Mouse (Mus musculus) heart, postnatal 0 days (tissue): ENCODE data around the gene Psmd8. TPM values are rescaled to one million over a fixed set of nuclear protein-coding genes. Genes with fewer than 3 reads are reported as not detected.
A peak's percentile ranks its signal among the peaks of the same experiment; 100 is the strongest.

Experiments used
- ATAC-seq: fragments of 200-750 bp; cut with Nextera tagmentation; 2 replicates; pipeline ENCODE4 v1.8.0; 2017; ENCODE audit warnings: low read depth, moderate number of reproducible peaks, moderate library complexity; ENCODE audit not compliant: insufficient read depth
- DNase-seq: peaks from one replicate; pipeline ENCODE4 v3.0.0-alpha.2; 2016; ENCODE audit warnings: low spot score
- H3K27ac ChIP-seq: fragments of 300-500 bp; sonication (generic); 2 replicates; pipeline ENCODE4 v1.5.1; 2014; ENCODE audit warnings: low read depth, mild to moderate bottlenecking
- H3K27me3 ChIP-seq: fragments of 300-500 bp; sonication (generic); 2 replicates; pipeline ENCODE4 v1.6.1; 2014; ENCODE audit warnings: low read length, mixed read lengths; ENCODE audit not compliant: control insufficient read depth, insufficient read depth
- H3K36me3 ChIP-seq: fragments of 300-500 bp; sonication (generic); replicated peaks from 2 replicates; pipeline ENCODE4 v1.6.1; 2014; ENCODE audit warnings: low read length, mixed read lengths; ENCODE audit not compliant: control insufficient read depth, insufficient read depth
- H3K4me1 ChIP-seq: fragments of 300-500 bp; sonication (generic); 2 replicates; pipeline ENCODE4 v1.6.1; 2014; ENCODE audit warnings: antibody characterized with exemption; ENCODE audit not compliant: control insufficient read depth, insufficient read depth
- H3K4me2 ChIP-seq: fragments of 300-500 bp; sonication (generic); 2 replicates; pipeline ENCODE4 v1.6.1; 2014; ENCODE audit warnings: low read depth, mild to moderate bottlenecking, low read length, moderate library complexity
- H3K4me3 ChIP-seq: fragments of 300-500 bp; sonication (generic); 2 replicates; pipeline ENCODE4 v1.5.1; 2014; ENCODE audit warnings: low read depth, low read length
- H3K9ac ChIP-seq: fragments of 300-500 bp; sonication (generic); replicated peaks from 2 replicates; pipeline ENCODE4 v1.6.1; 2014; ENCODE audit warnings: low read depth, low read length, mixed read lengths
- H3K9me3 ChIP-seq: fragments of 300-500 bp; sonication (generic); replicated peaks from 2 replicates; pipeline ENCODE4 v1.6.1; 2016; ENCODE audit warnings: low read length; ENCODE audit not compliant: control insufficient read depth
- CTCF ChIP-seq: IDR thresholded peaks from 2 replicates; pipeline ENCODE4 v1.5.1; 2016; ENCODE audit warnings: antibody characterized with exemption, control low read depth, low read depth
- EP300 ChIP-seq: IDR thresholded peaks from 2 replicates; pipeline ENCODE4 v1.6.1; 2016; ENCODE audit warnings: antibody characterized with exemption, low read depth
- WGBS: fragments of 180-500 bp; shearing (Covaris S2); extraction: QIAGEN DNeasy Blood & Tissue Kit; methylation state at CpG from one replicate; pipeline ENCODE4 v1.1.7; 2014; 5-methylcytosine and 5-hydroxymethylcytosine counted together
- polyA plus RNA-seq: library from polyadenylated mRNA; unstranded; fragments of >200 nt; fragmentation: Nextera tagmentation; extraction: Ambion mirVana; gene quantifications from 2 replicates; pipeline ENCODE4 v1.2.1, GENCODE M21; 2015
- total RNA-seq: library from RNA; depleted of rRNA; stranded (reverse); fragments of >200 nt; gene quantifications from 2 replicates; pipeline ENCODE4 v1.2.3, GENCODE M21; 2014; ENCODE audit warnings: low replicate concordance; rRNA removed

Gene Psmd8
- total and polyA plus RNA-seq, 2 experiments from 2014 or later, result 255 to 296 TPM

DNA sequence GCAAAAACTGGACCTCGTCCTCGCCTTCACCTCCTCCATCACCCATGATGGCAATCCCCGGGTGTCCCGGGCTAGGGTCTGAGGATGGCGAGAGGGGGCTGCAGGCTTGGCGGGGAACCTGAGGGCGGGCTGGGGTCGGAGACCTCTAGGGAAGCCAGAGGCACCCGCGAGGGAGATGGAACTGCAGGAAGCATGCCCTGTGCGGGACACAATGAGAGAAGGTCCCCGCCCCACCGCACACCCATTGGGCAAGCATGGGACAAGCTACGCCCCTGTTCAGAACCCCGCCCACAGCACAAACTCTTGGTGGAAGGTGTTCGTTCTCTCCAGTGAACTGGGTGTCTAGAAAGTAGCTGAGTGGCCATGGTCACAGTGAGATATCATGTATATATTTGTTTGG is 55.5 kb downstream of the Psmd8 start, which contains the start of gene Ryr1:
Gene Ryr1 (minus strand): TSS at position 210 of the 400 bp plus-strand sequence.
- ATAC-seq (peak; percentile 49; the same call in 1 of the 2 replicates), DNase-seq (no peak)
- TF ChIP-seq CTCF (no peak), EP300 (no peak)
- WGBS, result under 1% methylated on average over 16 of the region's 16 CpGs
- H3K27ac ChIP-seq, result no peak within 1 kb of the TSS
- H3K9me3 ChIP-seq, result no peaks in the 10 kb centered on the region
- peaks cover 10% of the 10 kb centered on the region; the same call in 1 of the 2 replicates for H3K27me3 ChIP-seq
- peak within 1 kb of the TSS; percentile 23 for H3K4me3 ChIP-seq
- no peaks in the 10 kb centered on the region for H3K36me3 ChIP-seq
- 0 out of 2 replicates have a peak, but pooled peaks cover 7% of the 10 kb centered on the region for H3K4me1 ChIP-seq
- no peak within 1 kb of the TSS for H3K9ac ChIP-seq
- H3K4me2 ChIP-seq, result peak within 1 kb of the TSS; percentile 52

Other genes starting within 250 kb of the Psmd8 start
- gene Actn4, start 218.4 kb downstream of the Psmd8 start, total RNA-seq, result 120 and 139 TPM in 2 replicates
- gene Actn4, start 218.4 kb downstream of the Psmd8 start, polyA plus RNA-seq, result 135 and 171 TPM in 2 replicates
- 366 and 476 TPM in 2 replicates for gene Eif3k, start 198.8 kb downstream of the Psmd8 start, total RNA-seq
- 261 and 264 TPM in 2 replicates for gene Eif3k, start 198.8 kb downstream of the Psmd8 start, polyA plus RNA-seq
- gene Map4k1, start 198.7 kb downstream of the Psmd8 start, total RNA-seq, result 0.15 TPM in 1 of 2 replicates, not detected in the other
- 1.4 and 1.8 TPM in 2 replicates for gene Map4k1, start 198.7 kb downstream of the Psmd8 start, polyA plus RNA-seq
- gene Ryr1, start 55.5 kb downstream of the Psmd8 start, total RNA-seq, result 0.08 and 0.15 TPM in 2 replicates
- 0.04 TPM in 1 of 2 replicates, not detected in the other for gene Ryr1, start 55.5 kb downstream of the Psmd8 start, polyA plus RNA-seq
- 0.19 and 1.9 TPM in 2 replicates for gene Rasgrp4, start 45.9 kb downstream of the Psmd8 start, total RNA-seq
- 0.18 and 0.79 TPM in 2 replicates for gene Rasgrp4, start 45.9 kb downstream of the Psmd8 start, polyA plus RNA-seq
- 24.5 and 28.1 TPM in 2 replicates for gene Fam98c, start 24.5 kb downstream of the Psmd8 start, total RNA-seq
- gene Fam98c, start 24.5 kb downstream of the Psmd8 start, polyA plus RNA-seq, result 23.1 and 23.2 TPM in 2 replicates
- 0.23 TPM in 1 of 2 replicates, not detected in the other for gene Ggn, start 10.5 kb downstream of the Psmd8 start, total RNA-seq
- gene Ggn, start 10.5 kb downstream of the Psmd8 start, polyA plus RNA-seq, result 0.14 and 0.26 TPM in 2 replicates
- gene Spred3, start 10.3 kb downstream of the Psmd8 start, total RNA-seq, result 2.7 and 4.7 TPM in 2 replicates
- 0.80 and 1.00 TPM in 2 replicates for gene Spred3, start 10.3 kb downstream of the Psmd8 start, polyA plus RNA-seq
- 1.2 TPM in 1 of 2 replicates, not detected in the other for gene Catsperg1, start 33.3 kb upstream of the Psmd8 start, total RNA-seq
- gene Catsperg1, start 33.3 kb upstream of the Psmd8 start, polyA plus RNA-seq, result 0.14 TPM in 2 replicates
- 6.3 and 27.4 TPM in 2 replicates for gene Kcnk6, start 51.8 kb upstream of the Psmd8 start, total RNA-seq
- 0.88 and 0.96 TPM in 2 replicates for gene Kcnk6, start 51.8 kb upstream of the Psmd8 start, polyA plus RNA-seq
- 174 and 194 TPM in 2 replicates for gene Yif1b, start 57.6 kb upstream of the Psmd8 start, total RNA-seq
- 121 and 125 TPM in 2 replicates for gene Yif1b, start 57.6 kb upstream of the Psmd8 start, polyA plus RNA-seq
- 0.42 and 1.5 TPM in 2 replicates for gene 2200002D01Rik, start 67.8 kb upstream of the Psmd8 start, total RNA-seq
- gene 2200002D01Rik, start 67.8 kb upstream of the Psmd8 start, polyA plus RNA-seq, result 11.8 and 14.0 TPM in 2 replicates
- 30.1 and 46.6 TPM in 2 replicates for gene Spint2, start 101.2 kb upstream of the Psmd8 start, total RNA-seq
- 81.6 and 83.2 TPM in 2 replicates for gene Spint2, start 101.2 kb upstream of the Psmd8 start, polyA plus RNA-seq
- gene Ppp1r14a, start 108.6 kb upstream of the Psmd8 start, total RNA-seq, result 7.8 and 61.8 TPM in 2 replicates
- gene Ppp1r14a, start 108.6 kb upstream of the Psmd8 start, polyA plus RNA-seq, result 17.9 and 18.0 TPM in 2 replicates
- not detected in 2 replicates for gene Dpf1, start 123.2 kb upstream of the Psmd8 start, total RNA-seq
- gene Dpf1, start 123.2 kb upstream of the Psmd8 start, polyA plus RNA-seq, result 0.41 and 0.61 TPM in 2 replicates